Mouse (Mus musculus) E14TG2a.4 (cell line): ENCODE results near the gene Nmu.

ENCODE experiments used
- H3K27me3 ChIP-seq: 2 replicates; pipeline ENCODE4 v1.6.1; 2014; ENCODE audit warnings: low read length, control low read depth; ENCODE audit not compliant: insufficient read depth
- H3K36me3 ChIP-seq: 2 replicates; pipeline ENCODE4 v1.6.1; 2014; ENCODE audit warnings: low read length, control low read depth; ENCODE audit not compliant: insufficient read depth
- H3K4me1 ChIP-seq: replicated peaks from 2 replicates; pipeline ENCODE4 v1.6.1; 2014; ENCODE audit warnings: low read depth, low read length, control low read depth
- H3K4me3 ChIP-seq: replicated peaks from 2 replicates; pipeline ENCODE4 v1.5.1; 2014; ENCODE audit warnings: mild to moderate bottlenecking, low read length
- H3K9me3 ChIP-seq: 2 replicates; pipeline ENCODE4 v1.6.1; 2014; ENCODE audit warnings: low read length, control low read depth
- CTCF ChIP-seq: conservative IDR thresholded peaks from 2 replicates; pipeline ENCODE4 v1.5.1; 2014; ENCODE audit warnings: low read length
- NANOG ChIP-seq: IDR thresholded peaks from 2 replicates; pipeline ENCODE4 v1.6.1; 2014; ENCODE audit warnings: borderline replicate concordance, low read length, mixed read lengths
- POU5F1 ChIP-seq: IDR thresholded peaks from 2 replicates; pipeline ENCODE4 v1.6.1; 2014; ENCODE audit warnings: low read length, borderline replicate concordance

Nmu gene

GRCm38 (mm10) chr5:76369215-76369840, 5.7 kb upstream of the Nmu start:
- H3K4me3 ChIP-seq = peak overlapping the region; percentile 49
- TF ChIP-seq CTCF (no peak), POU5F1 (no peak), NANOG (no peak)
- H3K9me3 ChIP-seq = no peaks in the 10 kb centered on the region

GRCm38 (mm10) chr5:76365406-76365805, 1.8 kb upstream of the Nmu start:
- H3K27me3 ChIP-seq = peaks cover 19% of the 10 kb centered on the region
- peaks cover 64% of the 10 kb centered on the region for H3K4me1 ChIP-seq
- H3K36me3 ChIP-seq = no peaks in the 10 kb centered on the region
- H3K9me3 ChIP-seq = no peaks in the 10 kb centered on the region
- H3K4me3 ChIP-seq = no peak overlapping the region
- TF ChIP-seq CTCF = no peak
- no peak for TF ChIP-seq POU5F1
- TF ChIP-seq NANOG = no peak

More at GRCm38 (mm10) chr5:76369215-76369840, 5.7 kb upstream of the Nmu start:
- peaks cover 50% of the 10 kb centered on the region for H3K4me1 ChIP-seq
- H3K27me3 ChIP-seq = peaks cover 3% of the 10 kb centered on the region; the same call in 1 of the 2 replicates
- no peaks in the 10 kb centered on the region for H3K36me3 ChIP-seq

GRCm38 (mm10) chr5:76360786-76361185, 2.8 kb downstream of the Nmu start:
- Histone ChIP-seq H3K4me1 (peaks cover 31% of the 10 kb centered on the region), H3K36me3 (no peaks in the 10 kb centered on the region), H3K27me3 (peaks cover 19% of the 10 kb centered on the region), H3K9me3 (no peaks in the 10 kb centered on the region), H3K4me3 (no peak overlapping the region)
- TF ChIP-seq POU5F1 (no peak), NANOG (no peak), CTCF (no peak)

GRCm38 (mm10) chr5:76360057-76360456, 3.5 kb downstream of the Nmu start:
- Histone ChIP-seq H3K36me3 (no peaks in the 10 kb centered on the region), H3K4me3 (no peak overlapping the region), H3K27me3 (peaks cover 19% of the 10 kb centered on the region), H3K4me1 (peaks cover 23% of the 10 kb centered on the region), H3K9me3 (no peaks in the 10 kb centered on the region)
- no peak for TF ChIP-seq POU5F1
- TF ChIP-seq CTCF = no peak

- Histone ChIP-seq H3K9me3 (no peaks in the 10 kb centered on the region), H3K36me3 (no peaks in the 10 kb centered on the region), H3K4me1 (0 out of 2 replicates have a peak, but pooled peaks cover 5% of the 10 kb centered on the region), H3K4me3 (no peak overlapping the region), H3K27me3 (no peaks in the 10 kb centered on the region)
- TF ChIP-seq CTCF (no peak), NANOG (no peak), POU5F1 (no peak)
Measured at GRCm38 (mm10) chr5:76351953-76352611, 11.5 kb downstream of the Nmu start.

- no peaks in the 10 kb centered on the region for H3K9me3 ChIP-seq
- peaks cover 6% of the 10 kb centered on the region; the same call in 1 of the 2 replicates for H3K4me1 ChIP-seq
- H3K36me3 ChIP-seq = no peaks in the 10 kb centered on the region
- TF ChIP-seq CTCF (no peak), POU5F1 (no peak), NANOG (no peak)
- H3K4me3 ChIP-seq = no peak overlapping the region
- H3K27me3 ChIP-seq = no peaks in the 10 kb centered on the region
Measured at GRCm38 (mm10) chr5:76351537-76351936, 12.1 kb downstream of the Nmu start.

- Histone ChIP-seq H3K4me3 (no peak overlapping the region), H3K27me3 (no peaks in the 10 kb centered on the region), H3K4me1 (peaks cover 12% of the 10 kb centered on the region), H3K36me3 (no peaks in the 10 kb centered on the region), H3K9me3 (no peaks in the 10 kb centered on the region)
- TF ChIP-seq CTCF = no peak
- no peak for TF ChIP-seq POU5F1
- no peak for TF ChIP-seq NANOG
Measured at GRCm38 (mm10) chr5:76346137-76346536, 17.5 kb downstream of the Nmu start.

GRCm38 (mm10) chr5:76340931-76341330, 22.7 kb downstream of the Nmu start:
- H3K4me1 ChIP-seq = peaks cover under 1% of the 10 kb centered on the region

More at GRCm38 (mm10) chr5:76340931-76341330, 22.7 kb downstream of the Nmu start:
- Histone ChIP-seq H3K27me3 (no peaks in the 10 kb centered on the region), H3K9me3 (no peaks in the 10 kb centered on the region), H3K36me3 (no peaks in the 10 kb centered on the region), H3K4me3 (no peak overlapping the region)
- TF ChIP-seq POU5F1 = no peak
- TF ChIP-seq NANOG = no peak
- TF ChIP-seq CTCF = no peak
